In the genomic region with DNA sequence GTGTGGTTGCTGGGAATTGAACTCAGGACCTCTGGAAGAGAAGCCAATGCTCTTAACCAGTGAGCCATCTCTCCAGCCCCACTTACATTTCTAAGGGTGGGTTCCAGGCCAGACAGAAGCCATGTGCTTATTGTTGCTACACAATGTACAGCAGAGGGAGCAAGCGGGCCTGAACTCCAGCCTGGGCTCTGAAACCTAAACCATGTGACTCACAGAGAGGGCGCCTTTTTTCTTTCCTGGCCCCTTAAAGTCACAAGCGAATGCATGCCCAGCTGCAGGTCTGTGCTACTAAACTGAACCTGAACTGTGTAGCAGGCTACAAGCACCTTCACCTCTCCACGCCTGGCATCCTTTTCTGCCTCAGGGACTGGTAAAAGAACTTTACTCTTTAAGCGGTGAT, we compare ENCODE assay signal across 12 mouse cellular contexts.
DNase-seq lines count a peak whose midpoint lies in the region; ATAC-seq and TF ChIP-seq lines count a peak whose summit lies in the region.
"Had no signal": no experiment of that assay in that cellular context is flagged by ENCODE, and none has a peak within 500 bp of the region (broad histone marks: within the 10 kb centered on the region; RNA-seq: fewer than 3 reads in every experiment).

No protein-coding gene starts in this region.

- DNase-seq in lung, embryonic 14.5 days, result peak; percentile 52
- DNase-seq in lung, postnatal 25 days (ENCODE audit: low spot score), result no peak
- DNase-seq in ES-E14 (ENCODE audit: low read depth, low spot score), result no peak
- DNase-seq in thymus, postnatal 14 days, result peak; percentile 79
- DNase-seq in heart, postnatal 25 days (ENCODE audit: low spot score), result no peak
- DNase-seq: cerebellum, adult 11 months; lung, postnatal 36 days had no signal

- H3K27ac ChIP-seq in lung, embryonic 14.5 days (ENCODE audit: low read depth), result no peak overlapping the region
- H3K27ac ChIP-seq in ES-E14 (ENCODE audit: insufficient read depth, low read depth, low read length, poor library complexity, severe bottlenecking), result no peak overlapping the region; the same call in 1 of the 2 replicates
- peak overlapping the region; percentile 80; the same call in 1 of the 2 replicates for H3K27ac ChIP-seq in embryonic fibroblast, embryonic 13.5 days (ENCODE audit: insufficient read depth, low read length)
- H3K27ac ChIP-seq in hindbrain, embryonic 16.5 days (ENCODE audit: low read depth, low read length), result no peak overlapping the region
- no peak overlapping the region for H3K27ac ChIP-seq in liver, embryonic 12.5 days

- TF ChIP-seq CTCF in lung, embryonic 14.5 days (IDR thresholded peaks at IDR 0.05; ENCODE audit: low read depth), result no peak
- no peak for TF ChIP-seq CTCF in embryonic fibroblast, embryonic 13.5 days (IDR thresholded peaks at IDR 0.05; ENCODE audit: borderline replicate concordance, insufficient read depth, low read length)

- H3K9me3 ChIP-seq in lung, embryonic 14.5 days (ENCODE audit: low read depth, low read length), result no peaks in the 10 kb centered on the region
- H3K9me3 ChIP-seq in ES-E14 (ENCODE audit: control insufficient read depth, insufficient read depth, low read depth, low read length), result no peaks in the 10 kb centered on the region
- H3K9me3 ChIP-seq in hindbrain, embryonic 16.5 days (ENCODE audit: control insufficient read depth, low read length), result no peaks in the 10 kb centered on the region
- H3K9me3 ChIP-seq in liver, embryonic 12.5 days (replicated peaks), result no peaks in the 10 kb centered on the region
- H3K9me3 ChIP-seq: limb, embryonic 12.5 days had no signal

- no peaks in the 10 kb centered on the region for H3K36me3 ChIP-seq in lung, embryonic 14.5 days (ENCODE audit: insufficient read depth)
- H3K36me3 ChIP-seq in ES-E14 (ENCODE audit: control insufficient read depth, insufficient read depth, low read length, poor library complexity, severe bottlenecking), result no peaks in the 10 kb centered on the region
- H3K36me3 ChIP-seq in hindbrain, embryonic 16.5 days (ENCODE audit: control insufficient read depth, insufficient read depth, low read length), result no peaks in the 10 kb centered on the region
- no peaks in the 10 kb centered on the region for H3K36me3 ChIP-seq in liver, embryonic 12.5 days
- H3K36me3 ChIP-seq: limb, embryonic 12.5 days had no signal

- no peak overlapping the region for H3K4me2 ChIP-seq in lung, embryonic 14.5 days
- H3K4me2 ChIP-seq in hindbrain, embryonic 16.5 days (ENCODE audit: low read length), result no peak overlapping the region
- no peak overlapping the region for H3K4me2 ChIP-seq in liver, embryonic 12.5 days
- H3K4me2 ChIP-seq: limb, embryonic 12.5 days had no signal

- no peak overlapping the region for H3K9ac ChIP-seq in lung, embryonic 14.5 days
- peak overlapping the region; percentile 58; the same call in 1 of the 2 replicates for H3K9ac ChIP-seq in ES-E14 (ENCODE audit: insufficient read depth, low read depth, low read length, poor library complexity, severe bottlenecking)
- H3K9ac ChIP-seq in hindbrain, embryonic 16.5 days (ENCODE audit: low read depth, low read length), result no peak overlapping the region
- no peak overlapping the region for H3K9ac ChIP-seq in liver, embryonic 12.5 days
- H3K9ac ChIP-seq: limb, embryonic 12.5 days had no signal

- no peak for TF ChIP-seq POLR2A in embryonic fibroblast, embryonic 13.5 days (IDR thresholded peaks at IDR 0.05; ENCODE audit: low read depth, low read length)

- no peak overlapping the region for H3K4me3 ChIP-seq in lung, embryonic 14.5 days (ENCODE audit: low read depth, low read length)
- no peak overlapping the region for H3K4me3 ChIP-seq in ES-E14 (ENCODE audit: insufficient read depth in 1 of 2, low read depth in 1 of 2, low read length in 2 of 2, poor library complexity in 1 of 2, severe bottlenecking in 1 of 2)
- H3K4me3 ChIP-seq in embryonic fibroblast, embryonic 13.5 days (ENCODE audit: insufficient read depth, low read length), result no peak overlapping the region
- H3K4me3 ChIP-seq in hindbrain, embryonic 16.5 days (ENCODE audit: low read length), result no peak overlapping the region
- no peak overlapping the region for H3K4me3 ChIP-seq in liver, embryonic 12.5 days
- H3K4me3 ChIP-seq: erythroblast, embryonic 14.5 days; limb, embryonic 12.5 days had no signal

- in situ Hi-C loops in ES-E14 (cut with MboI; ENCODE audit: low sequenced_read_pairs in 2 of 2, unreplicated experiment in 2 of 2), result loop anchor here in 1 of 2 experiments (25.0 kb wide), 1 partner anchor 347 kb away; a partner anchor contains a TSS

- no peaks in the 10 kb centered on the region for H3K4me1 ChIP-seq in lung, embryonic 14.5 days (ENCODE audit: insufficient read depth)
- H3K4me1 ChIP-seq in ES-E14 (ENCODE audit: control insufficient read depth in 2 of 2, insufficient read depth in 2 of 2, low read length in 2 of 2, poor library complexity in 1 of 2), result peaks cover 2 to 16% of the 10 kb centered on the region in 2 experiments; a peak in 3 of 4 replicates
- no peaks in the 10 kb centered on the region for H3K4me1 ChIP-seq in embryonic fibroblast, embryonic 13.5 days (ENCODE audit: control insufficient read depth, insufficient read depth, low read length)
- H3K4me1 ChIP-seq in hindbrain, embryonic 16.5 days (ENCODE audit: control insufficient read depth, insufficient read depth, low read depth, low read length), result no peaks in the 10 kb centered on the region
- H3K4me1 ChIP-seq in liver, embryonic 12.5 days, result 0 out of 2 replicates have a peak, but pooled peaks cover under 1% of the 10 kb centered on the region

- no peak for ATAC-seq in lung, embryonic 14.5 days (ENCODE audit: insufficient read depth)
- no peak for ATAC-seq in hindbrain, embryonic 16.5 days
- no peak for ATAC-seq in liver, embryonic 12.5 days

- intact Hi-C loops in heart, postnatal 25 days (cut with DNase I), result no loop called here

- 70% methylated on average over 5 of the region's 5 CpGs for WGBS in lung, embryonic 14.5 days
- 67% methylated on average over 5 of the region's 5 CpGs for WGBS in hindbrain, embryonic 16.5 days
- 66% methylated on average over 5 of the region's 5 CpGs for whole genome bisulfite sequencing in liver, embryonic 12.5 days (ENCODE audit: insufficient replicate concordance)

- no peaks in the 10 kb centered on the region for H3K27me3 ChIP-seq in lung, embryonic 14.5 days (ENCODE audit: insufficient read depth, low read length)
- H3K27me3 ChIP-seq in hindbrain, embryonic 16.5 days (replicated peaks; ENCODE audit: control insufficient read depth, insufficient read depth, low read length), result no peaks in the 10 kb centered on the region
- H3K27me3 ChIP-seq in liver, embryonic 12.5 days (replicated peaks), result no peaks in the 10 kb centered on the region
- H3K27me3 ChIP-seq: limb, embryonic 12.5 days had no signal

TF ChIP-seq in ES-E14, 5 proteins besides CTCF, POLR2A, EP300 and RAD21:
- no peak for TF ChIP-seq ZNF384 (IDR thresholded peaks at IDR 0.05; ENCODE audit: low read depth, low read length)
- peak; percentile 7; the same call in 1 of the 2 replicates for TF ChIP-seq ZC3H11A (IDR thresholded peaks at IDR 0.05; ENCODE audit: borderline replicate concordance, low read depth, low read length)

Comparison
In these comparisons a context has a peak if more than half of its experiments do, and no peak if none do; other contexts are left out.
1. DNase-seq: peak in lung, embryonic 14.5 days (single experiment) and thymus, postnatal 14 days (single experiment); none in lung, postnatal 25 days (single experiment), ES-E14 (single experiment) and heart, postnatal 25 days (single experiment).